ENCODE assay signal across 8 mouse cellular contexts in the genomic region with DNA sequence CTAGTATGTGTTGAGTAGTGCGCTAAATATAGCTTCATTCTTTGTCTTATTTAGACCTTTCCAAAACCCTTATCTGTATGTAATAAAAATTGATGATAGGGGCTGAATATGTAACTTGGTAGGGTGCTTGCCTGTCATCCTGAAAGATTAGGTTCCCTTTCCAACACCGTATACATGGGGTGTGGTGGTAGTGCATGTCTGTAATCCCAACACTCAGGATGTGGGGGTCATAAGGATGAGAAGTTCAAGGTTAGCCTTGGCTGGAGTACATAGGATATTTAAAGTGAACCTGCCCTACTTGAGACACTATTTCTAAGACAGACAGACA. TPM values are rescaled to one million over a fixed set of nuclear protein-coding genes. Genes with fewer than 3 reads are reported as not detected.
A peak's percentile ranks its signal among the peaks of the same experiment; 100 is the strongest.
DNase-seq lines count a peak whose midpoint lies in the region; ATAC-seq and TF ChIP-seq lines count a peak whose summit lies in the region.

No protein-coding gene starts in this region.

- H3K9ac ChIP-seq in forebrain, embryonic 14.5 days (ENCODE audit: low read length), result peak overlapping the region; percentile 88; the same call in 1 of the 2 replicates
- H3K9ac ChIP-seq in liver, embryonic 16.5 days (ENCODE audit: low read depth, low read length), result peak overlapping the region; percentile 88

- peak overlapping the region; percentile 83 for H3K4me3 ChIP-seq in C2C12 (ENCODE audit: insufficient read depth, poor library complexity, severe bottlenecking)
- H3K4me3 ChIP-seq in forebrain, embryonic 14.5 days (ENCODE audit: low read depth, low read length), result peak overlapping the region; percentile 71
- H3K4me3 ChIP-seq in liver, embryonic 16.5 days (ENCODE audit: low read depth, low read length), result peak overlapping the region; percentile 84

- no peaks in the 10 kb centered on the region for H3K9me3 ChIP-seq in forebrain, embryonic 14.5 days (replicated peaks; ENCODE audit: control insufficient read depth, low read length)
- H3K9me3 ChIP-seq in liver, embryonic 16.5 days (replicated peaks; ENCODE audit: control insufficient read depth, low read length), result no peaks in the 10 kb centered on the region

- DNase-seq in frontal cortex, postnatal 14 days (ENCODE audit: low spot score in 2 of 2), result no peak
- no peak for DNase-seq in forebrain, embryonic 14.5 days (ENCODE audit: low spot score)
- DNase-seq in right cerebral cortex, postnatal 4 days, result no peak
- DNase-seq in cerebellum, adult 9-11 months, result no peak

- WGBS in forebrain, embryonic 14.5 days, result 69% methylated on average over 2 of the region's 2 CpGs
- WGBS in liver, embryonic 16.5 days (ENCODE audit: insufficient replicate concordance), result 50% methylated on average over 2 of the region's 2 CpGs

- peaks cover 15% of the 10 kb centered on the region for H3K79me2 ChIP-seq in C2C12 (ENCODE audit: control insufficient read depth, insufficient read depth)

- TF ChIP-seq CTCF in C2C12 (IDR thresholded peaks at IDR 0.05; ENCODE audit: control insufficient read depth, insufficient read depth, insufficient read length), result no peak

- H3K27ac ChIP-seq in forebrain, embryonic 14.5 days (ENCODE audit: low read depth, low read length), result peak overlapping the region; percentile 85; the same call in 1 of the 2 replicates
- no peak overlapping the region for H3K27ac ChIP-seq in liver, embryonic 16.5 days (ENCODE audit: low read length)

- no peak overlapping the region for H3ac ChIP-seq in C2C12 (ENCODE audit: control insufficient read depth, insufficient read length, low read depth)

- peak; percentile 31; the same call in 1 of the 2 replicates for ATAC-seq in frontal cortex, adult (ENCODE audit: low TSS enrichment)
- peak; percentile 50 for ATAC-seq in forebrain, embryonic 14.5 days
- ATAC-seq in liver, embryonic 16.5 days (ENCODE audit: low read depth), result no peak
- no peak for ATAC-seq in inflammation-experienced regulatory T-cells, adult 6 months

- peaks cover 7% of the 10 kb centered on the region for H3K4me1 ChIP-seq in forebrain, embryonic 14.5 days (ENCODE audit: control insufficient read depth, insufficient read depth, low read length)
- peaks cover 2% of the 10 kb centered on the region; the same call in 1 of the 2 replicates for H3K4me1 ChIP-seq in liver, embryonic 16.5 days (ENCODE audit: control insufficient read depth, low read depth, low read length)

- no peaks in the 10 kb centered on the region for H3K27me3 ChIP-seq in C2C12 (ENCODE audit: control insufficient read depth, insufficient read depth, insufficient read length)
- no peaks in the 10 kb centered on the region for H3K27me3 ChIP-seq in forebrain, embryonic 14.5 days (replicated peaks; ENCODE audit: control insufficient read depth, insufficient read depth, low read length)
- no peaks in the 10 kb centered on the region for H3K27me3 ChIP-seq in liver, embryonic 16.5 days (ENCODE audit: control insufficient read depth, insufficient read depth, low read depth, low read length)

- H3K4me2 ChIP-seq in forebrain, embryonic 14.5 days (ENCODE audit: low read length), result peak overlapping the region; percentile 89
- H3K4me2 ChIP-seq in liver, embryonic 16.5 days (ENCODE audit: low read depth, low read length), result peak overlapping the region; percentile 86

- H3K79me3 ChIP-seq in C2C12 (ENCODE audit: low read depth), result peaks cover 6% of the 10 kb centered on the region

- peaks cover 14% of the 10 kb centered on the region for H3K36me3 ChIP-seq in C2C12 (ENCODE audit: control insufficient read depth, insufficient read depth)
- H3K36me3 ChIP-seq in forebrain, embryonic 14.5 days (ENCODE audit: control insufficient read depth, insufficient read depth, low read length), result no peaks in the 10 kb centered on the region
- H3K36me3 ChIP-seq in liver, embryonic 16.5 days (ENCODE audit: control insufficient read depth, insufficient read depth), result no peaks in the 10 kb centered on the region

TF ChIP-seq in C2C12, 6 proteins besides CTCF, POLR2A, EP300 and RAD21:
- TF ChIP-seq USF1 (IDR thresholded peaks at IDR 0.05; ENCODE audit: low read depth) (no peak), MYOD1 (IDR thresholded peaks at IDR 0.05; ENCODE audit: control insufficient read depth, insufficient read length, low read depth) (no peak), CEBPB (IDR thresholded peaks at IDR 0.05; ENCODE audit: low read depth) (no peak), FOSL1 (IDR thresholded peaks at IDR 0.05; ENCODE audit: insufficient read depth, low read length, poor library complexity, severe bottlenecking) (no peak), MAX (IDR thresholded peaks at IDR 0.05) (no peak)

RNA-seq across cellular contexts. Expression of gene Ice2, which starts 0.3 kb away (rescaled TPM):
- polyA plus RNA-seq in C2C12 (2012; fragmentation: generic; extraction: Trizol), result 2.6 TPM
- 12.9 and 13.8 TPM in 2 replicates for polyA plus RNA-seq in forebrain, embryonic 14.5 days (2014; fragmentation: Nextera tagmentation; extraction: Ambion mirVana)
- polyA plus RNA-seq in liver, embryonic 16.5 days (2015; fragmentation: Nextera tagmentation; extraction: Ambion mirVana), result 5.9 and 6.1 TPM in 2 replicates
- polyA plus RNA-seq in inflammation-experienced regulatory T-cells, adult 6 months (2017; shearing (Covaris generic)), result 10 to 100 TPM; 11.1 to 22.0 (median 21.5) TPM

RNA-seq across cellular contexts. Expression of gene Anxa2, which starts 56.0 kb away (rescaled TPM):
- 2,389 TPM for polyA plus RNA-seq in C2C12 (2012; fragmentation: generic; extraction: Trizol)
- polyA plus RNA-seq in forebrain, embryonic 14.5 days (2014; fragmentation: Nextera tagmentation; extraction: Ambion mirVana), result 109 and 118 TPM in 2 replicates
- polyA plus RNA-seq in liver, embryonic 16.5 days (2015; fragmentation: Nextera tagmentation; extraction: Ambion mirVana), result 185 and 198 TPM in 2 replicates
- polyA plus RNA-seq in inflammation-experienced regulatory T-cells, adult 6 months (2017; shearing (Covaris generic)), result 100 to 1,000 TPM; 114 to 717 (median 120) TPM

Comparison
In these comparisons a context has a peak if more than half of its experiments do, and no peak if none do; other contexts are left out.
1. ATAC-seq: peak in frontal cortex, adult (single experiment) and forebrain, embryonic 14.5 days (single experiment); none in liver, embryonic 16.5 days (single experiment) and inflammation-experienced regulatory T-cells, adult 6 months (single experiment).
2. Peak in every context shown above with its lines, with median percentiles within 50 percentile points of each other: H3K4me3 ChIP-seq.